Mouse (Mus musculus) kidney, adult 2 months (tissue): Measurements from ENCODE around the gene Tnxb.

ENCODE experiments used
- CTCF ChIP-seq: fragments of 200-500 bp; conservative IDR thresholded peaks from 2 replicates; pipeline ENCODE4 v1.5.1; 2011; ENCODE audit warnings: low read depth, mild to moderate bottlenecking, control low read depth, low read length, moderate library complexity, mixed read lengths; ENCODE audit not compliant: insufficient read depth, insufficient read length
- POLR2A ChIP-seq: fragments of 200-500 bp; IDR thresholded peaks from one replicate; pipeline ENCODE4 v1.6.1; 2011; ENCODE audit warnings: low read depth, low read length, control low read depth

DNA sequence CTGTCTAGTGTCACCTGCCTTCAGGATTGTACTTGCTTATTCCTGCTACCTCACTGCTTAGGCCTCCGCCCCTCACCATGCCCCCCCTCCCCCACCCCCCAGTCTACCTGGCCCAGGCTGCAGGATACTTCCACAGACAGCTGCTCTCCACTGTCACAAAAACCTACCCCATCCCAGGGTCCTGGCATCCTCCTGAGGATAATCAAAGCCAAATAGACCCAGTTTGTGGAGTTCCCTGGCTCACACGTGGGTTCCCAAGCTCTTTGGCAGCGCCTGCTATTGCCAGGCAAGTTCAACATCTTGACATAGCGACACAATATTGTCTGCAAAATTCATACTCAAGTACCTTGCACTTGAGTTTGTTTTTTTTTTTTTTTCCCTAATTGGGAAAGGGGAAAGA, 10.3 kb downstream of the Tnxb start:
- TF ChIP-seq POLR2A (no peak), CTCF (no peak)
